Mouse (Mus musculus) fibroblast of lung, adult 2 months (primary cell): ENCODE measurements around the gene Mto1.
A peak's percentile ranks its signal among the peaks of the same experiment; 100 is the strongest.

Experiments used
- DNase-seq: peaks from one replicate; pipeline ENCODE4 v3.0.0-alpha.2; 2011; ENCODE audit warnings: low read depth

The Mto1 gene

DNA sequence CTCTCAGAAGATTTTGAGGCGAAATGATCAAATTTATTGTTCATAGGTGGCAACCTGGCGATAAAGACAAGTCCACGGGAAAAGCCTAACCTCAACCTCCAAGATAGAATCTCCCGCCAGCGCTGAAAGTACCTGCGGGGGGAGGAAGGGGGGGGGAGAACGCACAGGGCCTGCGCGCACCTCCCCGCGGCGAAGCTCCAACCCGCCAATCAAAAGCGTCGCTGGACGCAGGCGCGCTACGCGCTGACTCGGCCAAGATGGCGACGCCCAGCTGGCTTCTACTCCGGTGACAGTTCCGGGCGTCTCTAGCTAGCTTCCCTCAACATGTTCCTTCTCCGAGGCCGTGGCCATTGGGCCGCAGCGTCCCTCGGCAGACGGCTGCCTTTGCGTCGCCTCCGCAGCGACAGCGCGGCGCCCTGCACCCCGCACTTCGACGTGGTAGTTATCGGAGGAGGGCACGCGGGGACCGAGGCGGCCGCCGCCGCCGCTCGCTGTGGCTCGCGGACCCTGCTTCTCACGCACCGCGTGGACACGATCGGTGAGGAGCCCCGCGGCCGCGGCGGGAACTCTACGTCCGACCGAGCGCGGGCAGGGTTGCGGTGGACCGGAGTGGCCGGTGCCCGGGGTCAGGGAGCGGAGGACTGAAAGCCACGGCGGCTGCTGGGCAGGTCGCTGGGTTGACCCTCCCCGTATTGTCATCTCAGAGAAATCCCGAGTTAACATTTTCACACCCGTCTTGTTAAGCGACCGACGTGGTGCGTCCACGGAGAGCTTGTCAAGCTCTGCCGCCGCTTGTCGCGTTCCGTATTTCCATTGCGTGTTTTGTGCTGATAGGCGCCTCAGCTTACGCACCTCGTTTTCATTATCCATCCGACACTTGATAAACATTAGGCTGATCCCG is at the start of gene Mto1, which contains the start of gene Gm17324:
TSS of gene Mto1 (plus strand) at position 236 of the 901 bp plus-strand sequence.
TSS of gene Gm17324 (minus strand) at position 814 of the 901 bp plus-strand sequence.
- peak; percentile 70 for DNase-seq

- DNase-seq = no peak
Measured at GRCm38 (mm10) chr9:78400570-78400969, 47.4 kb upstream of the Mto1 start.

DNA sequence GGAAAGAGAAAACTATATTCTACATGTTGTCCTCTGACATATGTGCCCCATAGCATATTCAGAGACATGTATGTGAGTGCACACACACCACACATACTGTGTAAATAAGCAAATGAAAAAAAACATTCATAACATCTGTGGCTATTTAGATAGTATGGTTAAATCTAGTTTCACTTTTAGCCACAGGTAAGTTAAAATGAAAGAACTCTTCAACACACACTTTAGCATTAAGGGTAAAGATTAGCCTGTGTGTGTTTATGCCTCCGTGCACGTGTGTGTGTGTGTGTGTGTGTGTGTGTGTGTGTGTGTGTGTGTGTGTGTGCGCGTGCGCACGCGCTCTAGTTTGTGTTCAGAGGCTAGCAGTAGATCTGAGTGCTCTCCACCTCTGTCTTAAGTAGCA is 46.4 kb upstream of the Mto1 start:
- no peak for DNase-seq

DNA sequence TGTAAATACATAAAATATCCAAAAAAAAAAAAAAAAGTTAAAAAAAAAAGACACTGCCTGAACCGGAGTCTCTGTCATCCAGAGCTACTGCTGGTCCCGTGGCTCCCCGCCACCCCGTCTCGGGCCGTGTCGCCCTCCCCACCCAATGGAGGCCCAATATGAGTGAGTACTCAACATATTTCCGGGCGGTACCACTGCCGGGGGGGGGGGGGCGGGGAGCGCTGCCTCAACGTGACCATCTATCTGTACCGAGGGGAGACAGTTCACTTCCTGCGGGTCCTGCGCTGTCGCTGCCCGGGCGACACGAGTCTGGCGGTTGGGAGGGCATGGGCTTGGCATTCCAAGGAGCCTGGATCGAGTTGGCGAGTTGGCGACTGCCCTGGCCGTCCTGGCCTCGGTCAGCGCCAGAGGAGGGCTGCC is 20.6 kb upstream of the Mto1 start:
- no peak for DNase-seq

- DNase-seq = no peak
Measured at GRCm38 (mm10) chr9:78428185-78428584, 19.8 kb upstream of the Mto1 start.

DNA sequence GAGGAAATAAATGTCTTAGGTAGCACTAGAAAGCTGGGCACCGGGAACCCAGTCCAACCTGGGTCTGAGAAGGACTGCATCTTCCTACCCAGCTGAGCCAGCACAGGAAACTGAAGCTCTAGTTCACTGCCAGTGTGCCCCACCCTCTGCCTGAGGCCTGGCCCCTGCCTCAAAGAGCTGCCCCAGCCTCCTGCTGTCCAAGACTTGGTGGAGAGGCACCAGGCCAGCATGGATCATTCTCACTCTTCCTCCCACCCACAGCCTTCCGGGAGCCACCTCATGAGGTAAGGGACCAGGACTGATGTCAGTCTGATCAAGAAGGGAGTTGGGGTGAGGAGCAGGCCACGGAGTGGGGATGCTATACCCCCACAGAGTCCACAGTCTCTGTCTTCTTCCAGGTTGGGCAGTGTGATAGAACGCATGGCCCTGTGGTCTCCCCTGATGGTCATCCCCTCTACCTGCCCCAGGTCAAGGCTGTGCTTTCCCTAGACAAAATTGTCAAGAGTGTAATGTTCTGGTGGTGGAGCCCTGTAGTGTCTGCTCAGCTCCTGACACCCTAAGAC is 19.1 kb upstream of the Mto1 start:
- no peak for DNase-seq

GRCm38 (mm10) chr9:78429551-78429950 is 18.5 kb upstream of the Mto1 start:
- no peak for DNase-seq

- no peak for DNase-seq
Measured at GRCm38 (mm10) chr9:78430486-78430885, 17.5 kb upstream of the Mto1 start.

DNA sequence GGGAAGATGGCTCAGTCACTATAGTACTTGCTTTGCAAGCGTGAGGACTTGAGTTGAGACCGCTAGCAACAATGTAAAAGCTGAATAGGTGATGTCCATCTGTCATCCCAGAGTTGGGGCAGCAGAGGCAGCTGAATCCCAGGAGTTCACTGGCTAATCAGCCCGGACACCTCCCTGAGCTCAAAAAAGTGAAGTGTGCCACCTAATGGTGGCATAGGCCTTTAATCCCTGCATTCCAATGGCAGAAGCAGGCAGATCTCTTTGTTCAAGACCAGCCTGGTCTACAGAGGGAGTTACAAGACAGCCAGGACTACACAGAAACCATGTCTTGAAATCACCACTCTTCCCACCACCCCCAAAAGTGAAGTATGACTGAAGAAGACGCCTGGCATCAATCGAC is 15.5 kb upstream of the Mto1 start:
- no peak for DNase-seq

DNA sequence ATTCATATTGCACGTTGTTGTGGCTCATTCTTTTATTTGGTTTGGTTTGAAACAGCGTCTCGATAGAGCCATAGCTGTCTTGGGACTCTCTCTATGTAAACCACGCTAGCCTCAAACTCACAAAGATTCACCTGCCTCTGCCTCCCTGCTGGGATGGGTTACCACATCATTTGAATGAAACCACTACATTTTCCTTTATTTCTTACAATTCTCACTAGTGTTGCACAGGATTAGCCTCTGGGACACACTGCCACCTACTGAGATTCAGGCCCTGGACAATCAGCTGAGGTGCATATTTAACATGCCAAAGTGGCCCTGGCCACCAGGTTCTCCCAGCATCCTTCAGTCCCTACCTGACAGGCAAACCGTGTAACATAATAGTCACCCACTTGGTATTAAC is 8.6 kb upstream of the Mto1 start:
- DNase-seq = no peak

- no peak for DNase-seq
Measured at GRCm38 (mm10) chr9:78442237-78442578, 5.8 kb upstream of the Mto1 start.

- no peak for DNase-seq
Measured at GRCm38 (mm10) chr9:78442579-78443392, 5.2 kb upstream of the Mto1 start, which contains the start of gene Cgas. Cgas (minus strand) TSS chr9:78443237.

- DNase-seq = no peak
Measured at GRCm38 (mm10) chr9:78447606-78447972, 419 bp upstream of the Mto1 start.

GRCm38 (mm10) chr9:78450404-78450803 is 2.4 kb downstream of the Mto1 start:
- DNase-seq = no peak

GRCm38 (mm10) chr9:78451382-78451781 is 3.4 kb downstream of the Mto1 start:
- DNase-seq = no peak

DNA sequence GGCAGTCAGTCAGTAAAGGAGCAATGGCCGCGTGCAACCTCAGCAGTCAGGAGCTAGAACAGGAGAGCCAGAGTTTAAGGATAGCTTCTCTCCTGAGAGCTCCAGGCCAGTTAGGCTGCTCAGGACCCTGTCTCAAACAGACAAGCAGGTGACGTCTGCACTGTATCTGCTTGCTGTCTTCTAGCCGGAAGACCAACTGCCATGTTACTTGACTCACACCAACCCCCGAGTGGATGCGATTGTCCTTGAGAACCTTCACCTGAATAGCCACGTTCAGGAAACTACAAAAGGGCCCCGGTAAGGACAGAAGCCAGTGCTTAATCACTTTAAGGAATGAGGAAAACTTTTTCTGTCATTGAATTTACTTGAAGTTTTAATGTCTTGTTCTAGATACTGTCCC is 9.0 kb downstream of the Mto1 start:
- no peak for DNase-seq

- no peak for DNase-seq
Measured at GRCm38 (mm10) chr9:78463337-78463736, 15.3 kb downstream of the Mto1 start.

DNA sequence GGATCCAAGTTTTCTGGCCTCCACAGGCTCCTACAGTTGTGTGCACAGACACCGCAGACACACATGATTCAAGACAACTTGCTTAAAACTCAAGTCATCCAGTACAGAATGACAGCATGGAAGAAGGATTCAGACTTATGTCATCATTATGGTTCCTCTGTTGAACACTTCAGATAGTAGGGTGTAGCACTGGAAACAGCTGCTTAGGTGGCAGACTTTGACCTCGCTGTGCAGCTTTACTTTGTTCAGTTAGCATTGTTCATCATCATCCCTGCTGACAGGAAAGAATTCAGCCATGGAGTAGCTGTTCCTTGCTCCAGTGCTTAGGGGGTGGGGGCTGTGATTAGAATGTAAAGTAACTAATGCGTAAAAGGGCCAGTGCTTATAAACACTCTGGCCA is 17.7 kb downstream of the Mto1 start:
- no peak for DNase-seq

DNA sequence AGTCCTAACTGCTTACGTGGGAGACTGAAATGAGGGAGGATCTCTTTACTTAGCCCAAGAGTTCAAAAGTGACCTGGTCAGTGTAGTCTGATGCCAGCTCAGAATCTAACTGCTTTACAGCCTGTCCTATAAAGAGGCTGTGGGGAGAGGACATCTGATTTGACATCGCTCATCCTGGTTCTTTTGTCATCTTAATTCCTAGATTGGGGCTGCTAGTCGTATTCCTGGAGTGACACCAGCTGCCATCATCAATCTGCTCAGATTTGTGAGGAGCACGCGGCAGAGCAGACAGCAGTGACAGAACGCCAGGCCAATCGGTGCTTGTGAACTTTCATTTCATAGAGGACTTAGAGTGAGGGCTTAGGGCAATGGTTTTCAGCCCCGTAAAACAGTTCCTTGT is 25.6 kb downstream of the Mto1 start:
- no peak for DNase-seq

DNA sequence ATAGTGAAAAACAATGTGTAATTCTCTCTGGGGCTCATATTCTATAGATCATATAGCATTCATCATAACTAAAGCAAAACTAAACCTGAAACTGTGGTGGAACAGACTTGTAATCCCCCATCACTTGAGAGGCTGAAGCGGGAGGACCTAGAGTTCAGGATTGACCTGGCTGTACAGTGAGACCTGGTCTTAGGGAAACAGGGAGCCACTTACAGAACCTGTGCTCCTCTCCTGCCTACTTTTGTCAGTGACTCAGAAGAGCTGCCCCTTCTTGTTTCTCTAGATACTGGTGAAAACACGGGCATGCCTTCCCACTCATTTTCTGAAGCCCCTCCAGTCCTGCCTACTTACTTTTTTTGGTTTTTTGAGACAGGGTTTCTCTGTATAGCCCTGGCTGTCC is 26.3 kb downstream of the Mto1 start:
- no peak for DNase-seq

DNA sequence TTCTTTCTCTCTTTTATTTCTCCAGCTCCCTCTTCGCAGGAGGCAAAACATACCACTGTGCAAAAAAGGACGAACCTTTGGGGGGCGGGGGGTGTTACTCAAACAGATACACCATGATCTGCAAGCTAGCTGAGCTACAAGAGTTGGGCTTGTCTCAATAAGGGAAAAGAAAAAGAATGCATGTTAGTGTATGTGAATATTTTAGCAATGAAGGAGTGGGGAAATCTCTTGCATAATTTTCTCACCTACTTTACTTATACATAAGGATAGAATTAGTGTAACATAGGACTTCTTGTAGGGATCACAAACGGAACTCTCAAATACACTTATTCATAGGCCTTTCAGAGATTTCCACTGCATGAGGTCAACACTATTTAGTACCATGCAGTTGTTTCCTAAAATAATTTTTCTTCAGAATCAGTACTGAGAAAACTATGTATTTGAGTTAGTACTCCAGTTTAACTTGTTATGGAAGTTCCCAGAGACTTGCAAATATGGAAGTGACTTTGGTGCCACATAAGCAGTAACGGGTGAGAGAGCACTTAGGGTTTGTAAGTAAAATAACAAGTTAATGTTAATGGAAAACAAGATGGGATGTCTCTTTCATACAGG is 26.9 kb downstream of the Mto1 start:
- no peak for DNase-seq

- no peak for DNase-seq
Measured at GRCm38 (mm10) chr9:78475383-78475780, 27.4 kb downstream of the Mto1 start.
